Mouse (Mus musculus) intestine, embryonic 14.5 days (tissue): ENCODE measurements around the gene Prr18. TPM values are rescaled to one million over a fixed set of nuclear protein-coding genes. Genes with fewer than 3 reads are reported as not detected.

Source experiments
- ATAC-seq: fragments of 200-750 bp; cut with Nextera tagmentation; replicated peaks from 2 replicates; pipeline ENCODE4 v1.8.0; 2017; ENCODE audit warnings: low read depth, moderate number of reproducible peaks, moderate TSS enrichment, moderate library complexity; ENCODE audit not compliant: low FRiP score, low TSS enrichment
- DNase-seq: peaks from one replicate; pipeline ENCODE4 v3.0.0-alpha.2; 2018; ENCODE audit warnings: low spot score
- H3K27ac ChIP-seq: fragments of 300-500 bp; sonication (generic); 2 replicates; pipeline ENCODE4 v1.5.1; 2014; ENCODE audit warnings: low read depth, mild to moderate bottlenecking, control low read depth
- H3K27me3 ChIP-seq: fragments of 300-500 bp; sonication (generic); replicated peaks from 2 replicates; pipeline ENCODE4 v1.6.1; 2014; ENCODE audit warnings: low read length, control low read depth; ENCODE audit not compliant: control insufficient read depth, insufficient read depth
- H3K36me3 ChIP-seq: fragments of 300-500 bp; sonication (generic); 2 replicates; pipeline ENCODE4 v1.6.1; 2014; ENCODE audit warnings: low read length, control low read depth; ENCODE audit not compliant: control insufficient read depth, insufficient read depth
- H3K4me1 ChIP-seq: fragments of 300-500 bp; sonication (generic); replicated peaks from 2 replicates; pipeline ENCODE4 v1.6.1; 2014; ENCODE audit warnings: low read length, control low read depth, mixed read lengths; ENCODE audit not compliant: control insufficient read depth, insufficient read depth
- H3K4me2 ChIP-seq: fragments of 300-500 bp; sonication (generic); 2 replicates; pipeline ENCODE4 v1.6.1; 2014; ENCODE audit warnings: low read length
- H3K4me3 ChIP-seq: fragments of 300-500 bp; sonication (generic); 2 replicates; pipeline ENCODE4 v1.5.1; 2014; ENCODE audit warnings: low read depth, low read length, control low read depth, mixed read lengths
- H3K9ac ChIP-seq: fragments of 300-500 bp; sonication (generic); 2 replicates; pipeline ENCODE4 v1.6.1; 2014; ENCODE audit warnings: mild to moderate bottlenecking, low read length
- H3K9me3 ChIP-seq: fragments of 300-500 bp; sonication (generic); 2 replicates; pipeline ENCODE4 v1.6.1; 2016; ENCODE audit warnings: low read length, control low read depth; ENCODE audit not compliant: control insufficient read depth
- WGBS: fragments of 180-500 bp; shearing (Covaris S2); extraction: QIAGEN DNeasy Blood & Tissue Kit; methylation state at CpG from one replicate; pipeline ENCODE4 v1.1.7; 2014; 5-methylcytosine and 5-hydroxymethylcytosine counted together
- polyA plus RNA-seq: library from polyadenylated mRNA; unstranded; fragments of >200 nt; fragmentation: Nextera tagmentation; extraction: Ambion mirVana; gene quantifications from 2 replicates; pipeline ENCODE4 v1.2.1, GENCODE M21; 2014

Prr18 gene
- polyA plus RNA-seq, 1 experiment from 2014 or later, result 0.32 TPM

- H3K4me3 ChIP-seq, result no peak overlapping the region
- no peaks in the 10 kb centered on the region for H3K4me1 ChIP-seq
- no peaks in the 10 kb centered on the region for H3K36me3 ChIP-seq
- DNase-seq (no peak), ATAC-seq (no peak)
- H3K27ac ChIP-seq, result no peak overlapping the region
- no peaks in the 10 kb centered on the region for H3K9me3 ChIP-seq
- no peak overlapping the region for H3K9ac ChIP-seq
- peaks cover 40% of the 10 kb centered on the region for H3K27me3 ChIP-seq
- H3K4me2 ChIP-seq, result no peak overlapping the region
- 6% methylated on average over 10 of the region's 10 CpGs for WGBS
Observed at GRCm38 (mm10) chr17:8389790-8390095, 52.5 kb downstream of the Prr18 start.

- 54% methylated on average over 4 of the region's 4 CpGs for WGBS
- H3K27ac ChIP-seq, result no peak overlapping the region
- ATAC-seq, result no peak
- H3K4me3 ChIP-seq, result no peak overlapping the region
- no peaks in the 10 kb centered on the region for H3K9me3 ChIP-seq
- H3K27me3 ChIP-seq, result peaks cover 40% of the 10 kb centered on the region
- H3K9ac ChIP-seq, result no peak overlapping the region
- DNase-seq, result no peak
- H3K4me2 ChIP-seq, result no peak overlapping the region
- H3K4me1 ChIP-seq, result no peaks in the 10 kb centered on the region
- H3K36me3 ChIP-seq, result no peaks in the 10 kb centered on the region
Observed at GRCm38 (mm10) chr17:8390487-8390886, 53.2 kb downstream of the Prr18 start.

Other genes starting within 250 kb of the Prr18 start
- gene Gm49673, start 189.7 kb upstream of the Prr18 start, polyA plus RNA-seq, result 0.28 TPM in 1 of 2 replicates, not detected in the other
- 28.3 and 35.2 TPM in 2 replicates for gene Rnaset2a, start 189.4 kb upstream of the Prr18 start, polyA plus RNA-seq
- gene Fgfr1op, start 172.0 kb upstream of the Prr18 start, polyA plus RNA-seq, result 36.0 and 44.4 TPM in 2 replicates
- 0.67 and 0.68 TPM in 2 replicates for gene Ccr6, start 101.4 kb upstream of the Prr18 start, polyA plus RNA-seq
- gene Mpc1, start 54.6 kb upstream of the Prr18 start, polyA plus RNA-seq, result 168 and 170 TPM in 2 replicates
- gene Sft2d1, start 26.4 kb upstream of the Prr18 start, polyA plus RNA-seq, result 63.8 and 82.2 TPM in 2 replicates
- gene T2, start 18.5 kb downstream of the Prr18 start, polyA plus RNA-seq, result 0.35 TPM in 1 of 2 replicates, not detected in the other
- gene T, start 97.0 kb downstream of the Prr18 start, polyA plus RNA-seq, result 0.47 and 0.54 TPM in 2 replicates
- 1.1 and 1.4 TPM in 2 replicates for gene Pde10a, start 187.9 kb downstream of the Prr18 start, polyA plus RNA-seq
- not detected in 2 replicates for gene Gm17087, start 229.5 kb downstream of the Prr18 start, polyA plus RNA-seq